Mouse (Mus musculus) cortical plate, adult 2 months (tissue): ENCODE data around the gene Lrrc29. TPM values are rescaled to one million over a fixed set of nuclear protein-coding genes. Genes with fewer than 3 reads are reported as not detected.

Experiments
- H3K27ac ChIP-seq: fragments of 200-500 bp; 2 replicates; pipeline ENCODE4 v1.5.1; 2012; ENCODE audit warnings: low read length, control low read depth, inconsistent platforms; ENCODE audit not compliant: insufficient read depth
- H3K4me1 ChIP-seq: fragments of 200-500 bp; 2 replicates; pipeline ENCODE4 v1.6.1; 2011; ENCODE audit warnings: low read length; ENCODE audit not compliant: control insufficient read depth, insufficient read depth
- H3K4me3 ChIP-seq: fragments of 200-500 bp; 2 replicates; pipeline ENCODE4 v1.5.1; 2011; ENCODE audit warnings: mild to moderate bottlenecking, low read length, control low read depth; ENCODE audit not compliant: insufficient read depth
- CTCF ChIP-seq: fragments of 200-500 bp; IDR thresholded peaks from 2 replicates; pipeline ENCODE4 v1.5.1; 2011; ENCODE audit warnings: mild to moderate bottlenecking, control low read depth, low read length; ENCODE audit not compliant: insufficient read depth; ENCODE audit errors: extremely low read depth
- POLR2A ChIP-seq: fragments of 200-500 bp; IDR thresholded peaks from 2 replicates; pipeline ENCODE4 v1.6.1; 2011; ENCODE audit warnings: mild to moderate bottlenecking, low read length, control low read depth; ENCODE audit not compliant: insufficient read depth; ENCODE audit errors: extremely low read depth
- polyA plus RNA-seq: library from polyadenylated mRNA; depleted of rRNA; stranded (reverse); fragments of >200 nt; gene quantifications from 2 replicates; pipeline ENCODE4 v1.2.3, GENCODE M21; 2012

Lrrc29 gene
- polyA plus RNA-seq, 1 experiment, result 3.7 TPM

GRCm38 (mm10) chr8:105280567-105280966, 45.5 kb downstream of the Lrrc29 start:
- Histone ChIP-seq H3K4me1 (peaks cover 3% of the 10 kb centered on the region), H3K4me3 (no peak overlapping the region), H3K27ac (no peak overlapping the region)
- no peak for TF ChIP-seq CTCF
- TF ChIP-seq POLR2A, result no peak

DNA sequence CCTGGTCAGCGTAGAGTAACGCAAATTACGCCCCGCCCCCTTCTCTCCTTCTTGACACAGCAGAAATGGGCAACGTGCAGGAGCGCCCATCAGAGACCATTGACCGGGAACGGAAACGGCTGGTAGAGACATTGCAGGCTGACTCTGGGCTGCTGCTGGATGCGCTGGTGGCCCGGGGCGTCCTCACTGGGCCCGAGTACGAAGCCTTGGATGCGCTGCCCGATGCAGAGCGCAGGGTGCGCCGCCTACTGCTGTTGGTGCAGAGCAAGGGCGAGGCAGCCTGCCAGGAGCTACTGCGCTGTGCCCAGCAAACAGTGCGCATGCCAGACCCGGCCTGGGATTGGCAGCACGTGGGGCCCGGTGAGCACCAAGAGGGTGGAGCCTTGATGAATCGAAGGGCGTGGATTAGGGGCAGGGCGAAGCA, 47.2 kb downstream of the Lrrc29 start:
- no peak overlapping the region for H3K27ac ChIP-seq

GRCm38 (mm10) chr8:105276292-105277120, 49.6 kb downstream of the Lrrc29 start:
- H3K4me3 ChIP-seq, result peak overlapping the region; percentile 52
- H3K27ac ChIP-seq, result no peak overlapping the region
- TF ChIP-seq CTCF (no peak), POLR2A (peak; percentile 16; the same call in 1 of the 2 replicates)
- peaks cover 3% of the 10 kb centered on the region; the same call in 1 of the 2 replicates for H3K4me1 ChIP-seq

More for the DNA sequence above, 47.2 kb downstream of the Lrrc29 start:
- peaks cover 3% of the 10 kb centered on the region for H3K4me1 ChIP-seq
- peak overlapping the region; percentile 5; the same call in 1 of the 2 replicates for H3K4me3 ChIP-seq
- TF ChIP-seq CTCF (no peak), POLR2A (peak; percentile 35; the same call in 1 of the 2 replicates)

DNA sequence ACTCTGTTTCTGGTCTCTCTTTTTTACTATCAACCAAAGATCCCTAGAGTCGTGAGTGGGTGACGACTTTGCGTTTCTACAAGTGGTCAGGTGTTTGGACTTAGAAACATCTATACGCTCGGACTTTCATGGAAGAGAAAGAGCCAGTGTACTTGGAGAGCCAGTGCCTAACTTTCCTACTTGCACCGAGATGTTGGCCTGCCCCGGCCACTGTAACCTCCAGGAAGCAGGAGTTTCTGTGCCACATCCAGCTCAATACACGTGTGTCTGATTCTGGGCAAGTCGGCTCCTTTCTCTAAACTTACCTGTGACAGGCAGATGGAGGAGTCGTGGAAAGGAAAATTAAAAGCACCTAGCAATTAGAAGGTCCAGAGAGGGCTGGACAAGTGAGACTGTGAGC, 50.2 kb downstream of the Lrrc29 start, which contains the start of gene Nol3:
TSS of gene Nol3 (plus strand) at position 301 of the 400 bp plus-strand sequence.
- Histone ChIP-seq H3K27ac (no peak within 1 kb of the TSS), H3K4me3 (peak within 1 kb of the TSS; percentile 52), H3K4me1 (peaks cover 3% of the 10 kb centered on the region; the same call in 1 of the 2 replicates)
- TF ChIP-seq CTCF, result no peak

GRCm38 (mm10) chr8:105275387-105275786, 50.7 kb downstream of the Lrrc29 start:
- H3K27ac ChIP-seq, result no peak overlapping the region
- no peak overlapping the region; the same call in 1 of the 2 replicates for H3K4me3 ChIP-seq
- H3K4me1 ChIP-seq, result peaks cover 3% of the 10 kb centered on the region; the same call in 1 of the 2 replicates
- TF ChIP-seq CTCF, result no peak
- no peak for TF ChIP-seq POLR2A

DNA sequence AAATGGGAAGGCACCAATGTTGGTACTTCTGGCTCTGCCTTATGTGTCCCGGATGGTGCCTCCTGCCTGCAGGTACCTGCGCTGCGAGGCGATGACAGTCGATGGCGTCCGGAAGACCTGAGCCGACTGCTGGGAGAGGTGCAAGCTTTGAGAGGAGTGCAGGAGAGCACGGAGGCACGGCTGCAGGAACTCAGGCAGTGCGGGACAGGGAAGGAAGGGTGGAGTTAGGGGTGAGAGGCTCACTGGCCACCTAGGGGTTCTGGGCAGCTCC, 55.2 kb downstream of the Lrrc29 start:
- no peak overlapping the region; the same call in 1 of the 2 replicates for H3K4me3 ChIP-seq
- no peaks in the 10 kb centered on the region; the same call in 1 of the 2 replicates for H3K4me1 ChIP-seq
- TF ChIP-seq POLR2A (no peak), CTCF (no peak)
- no peak overlapping the region for H3K27ac ChIP-seq

- Histone ChIP-seq H3K4me1 (no peaks in the 10 kb centered on the region; the same call in 1 of the 2 replicates), H3K4me3 (peak overlapping the region; percentile 25), H3K27ac (no peak overlapping the region)
- TF ChIP-seq CTCF (no peak), POLR2A (no peak)
Observed at GRCm38 (mm10) chr8:105270101-105270915, 55.8 kb downstream of the Lrrc29 start.

DNA sequence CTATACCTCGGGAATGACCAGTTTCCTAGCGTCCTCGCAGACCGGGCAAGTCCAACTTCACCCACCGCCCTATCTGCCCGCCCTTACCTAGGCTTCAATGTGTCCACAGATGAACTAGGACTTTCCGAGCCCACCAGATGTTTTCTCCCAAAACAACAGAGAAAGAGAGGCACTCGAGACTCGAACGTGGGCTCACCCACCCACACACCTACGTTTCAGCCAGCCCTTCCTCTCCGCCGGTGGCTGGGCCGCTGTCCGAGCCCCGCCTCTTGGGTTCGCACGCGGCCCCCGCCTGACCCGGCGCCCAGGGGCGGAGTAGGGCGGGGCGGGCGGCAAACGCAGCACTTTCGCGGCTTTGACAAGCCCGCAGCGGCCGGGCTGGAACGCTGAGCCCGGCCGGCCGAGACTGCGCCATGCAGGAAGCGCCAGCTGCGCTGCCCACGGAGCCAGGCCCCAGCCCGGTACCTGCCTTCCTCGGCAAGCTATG, 56.6 kb downstream of the Lrrc29 start, which contains the start of gene Hsf4:
TSS of gene Hsf4 (plus strand) at position 341 of the 487 bp plus-strand sequence.
- peak within 1 kb of the TSS; percentile 25 for H3K4me3 ChIP-seq
- no peaks in the 10 kb centered on the region; the same call in 1 of the 2 replicates for H3K4me1 ChIP-seq
- no peak for TF ChIP-seq CTCF
- 0 out of 2 replicates have a peak, but pooled peaks have one; percentile 33 for TF ChIP-seq POLR2A
- peak within 1 kb of the TSS; percentile 79 for H3K27ac ChIP-seq

DNA sequence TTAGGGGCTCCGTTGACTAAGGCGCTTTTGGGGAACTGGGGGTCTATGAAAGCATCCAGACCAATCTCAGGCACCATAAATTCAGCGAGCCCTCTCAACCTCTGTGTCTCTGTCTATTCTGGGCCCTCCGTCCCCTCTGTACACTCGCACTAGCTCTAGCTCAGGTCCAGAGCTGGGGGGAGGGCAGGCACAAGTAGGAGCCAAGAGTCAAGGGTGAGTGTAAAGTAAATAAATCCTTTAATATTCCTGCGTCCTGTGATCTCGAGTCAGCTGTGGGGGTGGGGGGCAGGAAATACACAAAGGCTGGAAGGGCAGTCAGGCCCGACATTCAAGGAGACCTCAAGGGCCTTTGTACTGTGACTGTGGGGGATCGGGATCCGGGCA, 57.0 kb downstream of the Lrrc29 start:
- peak overlapping the region; percentile 79 for H3K27ac ChIP-seq

More for the DNA sequence above, 57.0 kb downstream of the Lrrc29 start:
- no peaks in the 10 kb centered on the region; the same call in 1 of the 2 replicates for H3K4me1 ChIP-seq
- peak overlapping the region; percentile 25 for H3K4me3 ChIP-seq
- TF ChIP-seq CTCF (no peak), POLR2A (no peak)
